Mouse (Mus musculus) neural tube, embryonic 14.5 days (tissue): Measurements from ENCODE around the gene Lrch1. TPM values are rescaled to one million over a fixed set of nuclear protein-coding genes. Genes with fewer than 3 reads are reported as not detected.

Source experiments
- ATAC-seq: fragments of 200-750 bp; cut with Nextera tagmentation; 2 replicates; pipeline ENCODE4 v1.8.0; 2017; ENCODE audit warnings: low read depth, mild to moderate bottlenecking, moderate TSS enrichment, moderate library complexity
- H3K27ac ChIP-seq: fragments of 300-500 bp; sonication (generic); 2 replicates; pipeline ENCODE4 v1.5.1; 2014; ENCODE audit warnings: low read depth, mild to moderate bottlenecking, control low read depth, low read length, moderate library complexity, mixed read lengths
- H3K27me3 ChIP-seq: fragments of 300-500 bp; sonication (generic); 2 replicates; pipeline ENCODE4 v1.6.1; 2014; ENCODE audit warnings: low read length; ENCODE audit not compliant: control insufficient read depth, insufficient read depth
- H3K36me3 ChIP-seq: fragments of 300-500 bp; sonication (generic); 2 replicates; pipeline ENCODE4 v1.6.1; 2014; ENCODE audit warnings: low read length, mixed read lengths; ENCODE audit not compliant: control insufficient read depth, insufficient read depth
- H3K4me1 ChIP-seq: fragments of 300-500 bp; sonication (generic); 2 replicates; pipeline ENCODE4 v1.6.1; 2014; ENCODE audit warnings: low read length; ENCODE audit not compliant: control insufficient read depth, insufficient read depth
- H3K4me2 ChIP-seq: fragments of 300-500 bp; sonication (generic); 2 replicates; pipeline ENCODE4 v1.6.1; 2014; ENCODE audit warnings: mild to moderate bottlenecking, low read depth, low read length, control low read depth
- H3K4me3 ChIP-seq: fragments of 300-500 bp; sonication (generic); 2 replicates; pipeline ENCODE4 v1.5.1; 2014; ENCODE audit warnings: low read depth, low read length, control low read depth, mixed read lengths
- H3K9ac ChIP-seq: fragments of 300-500 bp; sonication (generic); replicated peaks from 2 replicates; pipeline ENCODE4 v1.6.1; 2014; ENCODE audit warnings: low read depth, mild to moderate bottlenecking, control low read depth, low read length, mixed read lengths
- H3K9me3 ChIP-seq: fragments of 300-500 bp; sonication (generic); 2 replicates; pipeline ENCODE4 v1.6.1; 2016; ENCODE audit warnings: low read length; ENCODE audit not compliant: control insufficient read depth
- WGBS: fragments of 180-500 bp; shearing (Covaris S2); extraction: QIAGEN DNeasy Blood & Tissue Kit; methylation state at CpG from one replicate; pipeline ENCODE4 v1.1.7; 2014; 5-methylcytosine and 5-hydroxymethylcytosine counted together
- polyA plus RNA-seq: library from polyadenylated mRNA; unstranded; fragments of >200 nt; fragmentation: Nextera tagmentation; extraction: Ambion mirVana; gene quantifications from 2 replicates; pipeline ENCODE4 v1.2.1, GENCODE M21; 2014

The Lrch1 gene
- polyA plus RNA-seq, 1 experiment from 2014 or later, result 21.7 TPM

GRCm38 (mm10) chr14:74788766-74789165 lies 158.9 kb downstream of the Lrch1 start:
- Histone ChIP-seq H3K4me3 (no peak overlapping the region), H3K27me3 (no peaks in the 10 kb centered on the region), H3K9ac (no peak overlapping the region), H3K4me2 (no peak overlapping the region), H3K9me3 (no peaks in the 10 kb centered on the region), H3K4me1 (0 out of 2 replicates have a peak, but pooled peaks cover 2% of the 10 kb centered on the region), H3K36me3 (peaks cover 13% of the 10 kb centered on the region), H3K27ac (no peak overlapping the region)
- WGBS, result 86% methylated on average over 8 of the region's 8 CpGs
- ATAC-seq, result no peak

GRCm38 (mm10) chr14:74787717-74788116 lies 160.0 kb downstream of the Lrch1 start:
- Histone ChIP-seq H3K36me3 (peaks cover 13% of the 10 kb centered on the region), H3K4me3 (no peak overlapping the region), H3K9ac (no peak overlapping the region), H3K4me2 (no peak overlapping the region), H3K4me1 (0 out of 2 replicates have a peak, but pooled peaks cover 2% of the 10 kb centered on the region), H3K9me3 (no peaks in the 10 kb centered on the region), H3K27ac (no peak overlapping the region), H3K27me3 (no peaks in the 10 kb centered on the region)
- WGBS, result 83% methylated on average over 3 of the region's 3 CpGs
- ATAC-seq, result no peak

GRCm38 (mm10) chr14:74784243-74784934 lies 163.3 kb downstream of the Lrch1 start:
- ATAC-seq, result no peak
- WGBS, result 91% methylated on average over 11 of the region's 11 CpGs

GRCm38 (mm10) chr14:74774046-74774619 lies 173.5 kb downstream of the Lrch1 start:
- no peak overlapping the region for H3K9ac ChIP-seq
- no peaks in the 10 kb centered on the region for H3K36me3 ChIP-seq
- WGBS, result 74% methylated on average over 10 of the region's 10 CpGs
- no peak overlapping the region for H3K4me3 ChIP-seq
- H3K27me3 ChIP-seq, result no peaks in the 10 kb centered on the region
- no peak overlapping the region for H3K27ac ChIP-seq
- no peaks in the 10 kb centered on the region for H3K4me1 ChIP-seq
- H3K4me2 ChIP-seq, result no peak overlapping the region
- 0 out of 2 replicates have a peak, but pooled peaks cover 2% of the 10 kb centered on the region for H3K9me3 ChIP-seq
- ATAC-seq, result no peak

More at GRCm38 (mm10) chr14:74784243-74784934, 163.3 kb downstream of the Lrch1 start:
- Histone ChIP-seq H3K27ac (no peak overlapping the region), H3K27me3 (no peaks in the 10 kb centered on the region), H3K36me3 (peaks cover 13% of the 10 kb centered on the region), H3K4me2 (no peak overlapping the region), H3K4me1 (no peaks in the 10 kb centered on the region), H3K4me3 (no peak overlapping the region), H3K9me3 (no peaks in the 10 kb centered on the region), H3K9ac (no peak overlapping the region)

- Histone ChIP-seq H3K36me3 (0 out of 2 replicates have a peak, but pooled peaks cover 4% of the 10 kb centered on the region), H3K27me3 (no peaks in the 10 kb centered on the region), H3K4me3 (no peak overlapping the region), H3K4me1 (no peaks in the 10 kb centered on the region), H3K27ac (no peak overlapping the region), H3K4me2 (no peak overlapping the region), H3K9me3 (0 out of 2 replicates have a peak, but pooled peaks cover 2% of the 10 kb centered on the region), H3K9ac (no peak overlapping the region)
- ATAC-seq, result no peak
- 94% methylated on average over 1 of the region's 1 CpGs for WGBS
These were observed 179.8 kb downstream of the Lrch1 start for GRCm38 (mm10) chr14:74767892-74768291.

- WGBS, result 62% methylated on average over 10 of the region's 10 CpGs
- no peak overlapping the region for H3K4me3 ChIP-seq
- no peaks in the 10 kb centered on the region for H3K9me3 ChIP-seq
- H3K27me3 ChIP-seq, result no peaks in the 10 kb centered on the region
- H3K27ac ChIP-seq, result no peak overlapping the region
- H3K4me2 ChIP-seq, result no peak overlapping the region
- H3K36me3 ChIP-seq, result 0 out of 2 replicates have a peak, but pooled peaks cover 4% of the 10 kb centered on the region
- peak; percentile 65; the same call in 1 of the 2 replicates for ATAC-seq
- no peak overlapping the region for H3K9ac ChIP-seq
- H3K4me1 ChIP-seq, result no peaks in the 10 kb centered on the region
These were observed 183.3 kb downstream of the Lrch1 start for GRCm38 (mm10) chr14:74764191-74764918.

GRCm38 (mm10) chr14:74736850-74737249 lies 210.8 kb downstream of the Lrch1 start:
- Histone ChIP-seq H3K9ac (no peak overlapping the region), H3K4me1 (peaks cover 8% of the 10 kb centered on the region; the same call in 1 of the 2 replicates), H3K4me3 (no peak overlapping the region), H3K4me2 (no peak overlapping the region), H3K9me3 (no peaks in the 10 kb centered on the region), H3K36me3 (peaks cover 13% of the 10 kb centered on the region), H3K27ac (no peak overlapping the region), H3K27me3 (no peaks in the 10 kb centered on the region; the same call in 1 of the 2 replicates)
- ATAC-seq, result no peak
- 94% methylated on average over 6 of the region's 6 CpGs for WGBS

GRCm38 (mm10) chr14:74735471-74735870 lies 212.2 kb downstream of the Lrch1 start:
- H3K36me3 ChIP-seq, result peaks cover 3% of the 10 kb centered on the region
- no peak for ATAC-seq
- no peak overlapping the region for H3K4me2 ChIP-seq
- H3K9ac ChIP-seq, result no peak overlapping the region
- H3K27ac ChIP-seq, result no peak overlapping the region
- no peaks in the 10 kb centered on the region; the same call in 1 of the 2 replicates for H3K27me3 ChIP-seq
- WGBS, result 93% methylated on average over 6 of the region's 6 CpGs
- no peaks in the 10 kb centered on the region for H3K9me3 ChIP-seq
- H3K4me1 ChIP-seq, result peaks cover 8% of the 10 kb centered on the region; the same call in 1 of the 2 replicates
- H3K4me3 ChIP-seq, result no peak overlapping the region
